Mouse (Mus musculus) lung, adult 2 months (tissue): ENCODE measurements around the gene Ctnna3. TPM values are rescaled to one million over a fixed set of nuclear protein-coding genes. Genes with fewer than 3 reads are reported as not detected.

ENCODE experiments used
- DNase-seq: peaks from one replicate; pipeline ENCODE4 v3.0.0; 2022
- H3K4me1 ChIP-seq: fragments of 200-500 bp; 2 replicates; pipeline ENCODE4 v1.6.1; 2011; ENCODE audit warnings: low read length; ENCODE audit not compliant: control insufficient read depth, insufficient read depth
- H3K4me3 ChIP-seq: fragments of 200-500 bp; replicated peaks from 2 replicates; pipeline ENCODE3; 2011; ENCODE audit warnings: low read depth, mild to moderate bottlenecking, control low read depth, low read length; ENCODE audit errors: extremely low read depth
- CTCF ChIP-seq: fragments of 200-500 bp; IDR thresholded peaks from 2 replicates; pipeline ENCODE4 v1.5.1; 2011; ENCODE audit warnings: mild to moderate bottlenecking, low read length, control low read depth; ENCODE audit not compliant: insufficient read depth
- POLR2A ChIP-seq: fragments of 200-500 bp; IDR thresholded peaks from 2 replicates; pipeline ENCODE4 v1.6.1; 2011; ENCODE audit warnings: low read depth, mild to moderate bottlenecking, control low read depth, low read length, borderline replicate concordance; ENCODE audit errors: extremely low read depth
- WGBS: fragments of 180-500 bp; shearing (Covaris S2); methylation state at CpG from one replicate; pipeline ENCODE4 v1.1.7; 2018; 5-methylcytosine and 5-hydroxymethylcytosine counted together
- polyA plus RNA-seq: library from polyadenylated mRNA; depleted of rRNA; stranded (reverse); fragments of >200 nt; gene quantifications from 2 replicates; pipeline ENCODE4 v1.2.3, GENCODE M21; 2012

The Ctnna3 gene
- polyA plus RNA-seq, 1 experiment = 0.33 TPM

DNA sequence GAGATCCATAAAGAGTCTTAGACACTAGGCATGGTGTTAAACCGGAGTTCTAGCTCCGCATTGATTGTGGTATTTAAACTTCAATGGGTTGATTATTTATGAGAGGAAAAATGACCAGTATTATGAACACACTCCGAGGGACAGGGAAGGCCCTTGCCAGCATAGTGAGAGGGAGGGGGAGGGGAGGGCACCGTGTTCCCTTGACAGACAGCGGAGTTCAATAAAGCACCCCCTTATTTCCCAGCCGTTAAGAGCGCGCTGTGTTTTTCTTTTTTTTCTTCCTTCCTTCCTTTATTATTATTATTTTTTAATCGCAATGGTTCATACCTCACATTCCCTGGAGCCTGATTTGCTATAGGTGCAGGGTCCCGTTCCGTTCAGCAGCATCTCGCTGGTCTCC is 657.6 kb downstream of the Ctnna3 start:
- WGBS = 2% methylated on average over 12 of the region's 12 CpGs
- TF ChIP-seq POLR2A (no peak), CTCF (no peak)
- no peak for DNase-seq
- H3K4me1 ChIP-seq = 0 out of 2 replicates have a peak, but pooled peaks cover 3% of the 10 kb centered on the region
- H3K4me3 ChIP-seq = no peak overlapping the region

DNA sequence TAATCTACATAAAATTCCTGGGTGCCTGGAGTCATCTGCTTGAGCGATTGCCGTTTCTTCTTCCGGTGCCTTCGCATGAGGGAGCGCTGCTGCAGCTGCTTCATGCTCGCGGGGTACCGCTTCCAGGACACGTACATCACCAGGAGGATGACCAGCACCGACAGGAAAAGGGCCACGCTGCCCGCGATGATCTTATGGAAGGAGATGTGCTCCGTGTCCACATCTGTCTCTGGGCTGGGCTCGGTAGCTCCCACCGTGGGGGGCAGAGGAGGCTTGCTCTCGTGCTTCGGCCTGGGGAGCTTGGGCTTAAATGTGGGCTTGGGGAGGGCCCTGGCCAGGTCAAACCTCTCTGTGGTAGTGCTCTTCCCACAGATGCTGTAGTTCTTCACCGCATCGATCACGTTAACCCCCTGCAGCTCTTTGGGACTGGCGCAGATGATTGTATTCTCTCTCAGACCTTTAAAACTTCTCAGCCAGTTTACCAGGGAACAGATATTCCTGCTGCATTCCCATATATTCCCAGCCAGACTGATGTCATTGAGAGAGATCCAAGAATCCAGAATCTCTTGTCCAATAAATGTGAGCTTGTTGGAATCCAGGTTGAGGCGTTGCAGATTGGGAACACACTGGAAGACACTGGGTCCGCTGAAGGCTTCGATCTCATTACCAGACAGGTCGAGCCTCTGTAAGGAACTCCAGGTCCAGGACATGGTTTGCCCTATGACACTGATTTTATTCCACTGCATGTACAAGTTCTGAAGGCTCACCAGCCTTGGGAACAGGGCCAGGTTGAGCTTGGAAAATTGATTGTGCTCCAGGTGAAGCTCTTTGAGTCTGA is 658.3 kb downstream of the Ctnna3 start:
- Histone ChIP-seq H3K4me1 (0 out of 2 replicates have a peak, but pooled peaks cover 3% of the 10 kb centered on the region), H3K4me3 (no peak overlapping the region)
- no peak for DNase-seq
- WGBS = 8% methylated on average over 26 of the region's 26 CpGs
- TF ChIP-seq POLR2A (no peak), CTCF (no peak)

DNA sequence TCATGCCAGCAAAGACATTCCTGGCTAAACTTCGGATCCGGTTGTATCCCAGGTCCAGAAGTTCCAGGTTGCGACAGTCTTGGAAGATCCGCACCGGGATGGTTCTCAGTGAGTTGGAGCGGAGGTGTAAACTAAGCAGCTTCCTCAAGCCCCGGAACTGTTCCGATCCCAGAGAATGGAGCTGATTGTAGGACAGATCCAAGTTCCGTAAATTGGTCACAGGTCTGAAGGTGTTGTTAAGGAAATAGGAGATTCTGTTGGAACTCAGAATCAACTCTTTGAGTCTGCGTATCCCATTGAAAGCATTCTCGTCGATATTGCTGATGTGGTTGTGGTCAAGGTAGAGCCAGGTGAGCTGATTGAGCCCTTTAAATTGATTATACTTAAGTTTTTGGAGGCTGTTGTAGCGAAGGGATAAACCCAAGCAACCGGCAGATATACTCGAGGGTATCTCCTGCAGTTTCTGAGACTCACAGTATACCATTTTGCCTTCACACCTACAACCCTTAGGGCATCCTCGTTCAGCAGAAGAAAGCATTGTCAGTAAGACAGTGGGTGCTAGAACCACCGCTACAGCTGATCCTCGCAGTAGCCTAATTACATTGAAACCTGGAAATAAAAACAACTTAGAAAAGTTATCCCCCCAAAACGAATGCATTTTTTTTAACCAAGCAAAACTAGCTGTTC is 659.0 kb downstream of the Ctnna3 start:
- H3K4me3 ChIP-seq = no peak overlapping the region
- TF ChIP-seq CTCF = no peak
- 32% methylated on average over 19 of the region's 19 CpGs for WGBS

DNA sequence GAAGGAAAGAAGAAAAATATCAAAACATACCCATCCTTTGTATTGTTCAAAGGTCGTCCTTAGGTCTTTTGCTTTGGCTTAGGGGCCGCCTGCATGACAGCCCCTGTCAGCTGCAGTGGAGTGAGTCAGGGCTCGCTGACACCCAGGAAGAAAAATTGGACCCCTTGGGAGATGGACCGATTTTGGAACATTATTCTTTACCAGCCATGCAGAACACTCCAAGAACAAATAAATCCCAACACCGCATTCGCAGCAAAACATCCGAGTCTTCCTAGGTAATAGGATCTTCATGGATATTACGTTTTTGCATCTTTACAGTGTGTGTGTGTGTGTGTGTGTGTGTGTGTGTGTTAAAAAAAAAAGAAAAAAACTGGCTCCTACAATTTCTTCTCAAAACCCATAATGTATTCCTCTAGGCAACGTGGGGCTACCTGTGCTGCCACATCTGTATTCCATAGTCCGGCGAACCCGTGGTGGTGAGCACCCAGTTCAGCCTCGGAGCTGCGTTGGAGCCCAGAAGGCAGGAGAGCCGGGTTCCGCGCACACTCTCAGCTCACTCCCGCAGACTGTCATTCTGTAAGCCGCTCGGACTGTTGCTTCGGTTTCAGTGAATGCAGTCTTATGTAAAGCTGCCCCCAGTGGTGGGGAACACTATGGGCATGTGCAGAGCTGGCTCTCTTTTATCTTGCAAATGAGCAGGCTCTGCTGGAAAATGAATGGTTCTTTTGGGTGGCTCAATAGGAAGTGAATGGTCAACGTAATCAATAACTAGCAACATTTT is 660.0 kb downstream of the Ctnna3 start, which contains the start of gene Lrrtm3:
Gene Lrrtm3 (minus strand): TSS at position 598 of the 781 bp plus-strand sequence.
- 7% methylated on average over 22 of the region's 22 CpGs for WGBS
- no peak for DNase-seq
- TF ChIP-seq CTCF (no peak), POLR2A (no peak)

More for the DNA sequence above, 659.0 kb downstream of the Ctnna3 start:
- 0 out of 2 replicates have a peak, but pooled peaks cover 3% of the 10 kb centered on the region for H3K4me1 ChIP-seq
- no peak for DNase-seq

DNA sequence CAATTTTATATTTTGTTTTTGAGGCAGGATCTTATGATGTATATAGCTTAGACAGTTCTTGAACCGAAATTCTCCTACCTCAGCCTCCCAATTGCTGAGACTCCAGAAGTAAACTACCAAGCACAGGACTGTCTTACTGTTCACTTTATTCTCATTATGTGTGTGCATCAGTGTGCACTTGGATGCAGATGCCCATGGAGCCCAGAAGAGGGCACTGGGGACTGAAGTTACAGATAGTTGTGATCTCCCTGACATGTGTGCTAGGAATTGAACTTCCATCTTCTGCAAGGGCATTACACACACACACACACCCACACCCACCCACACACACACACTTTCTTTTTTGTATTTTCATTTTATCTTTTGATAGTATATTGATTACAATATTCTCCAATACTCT is 666.6 kb downstream of the Ctnna3 start:
- no peak overlapping the region for H3K4me3 ChIP-seq
- no peak for TF ChIP-seq CTCF
- no peak for TF ChIP-seq POLR2A
- no peak for DNase-seq
- WGBS = 98% methylated on average over 1 of the region's 1 CpGs
- no peaks in the 10 kb centered on the region for H3K4me1 ChIP-seq

More for the DNA sequence above, 660.0 kb downstream of the Ctnna3 start, which contains the start of gene Lrrtm3:
- Histone ChIP-seq H3K4me1 (0 out of 2 replicates have a peak, but pooled peaks cover 3% of the 10 kb centered on the region), H3K4me3 (no peak within 1 kb of the TSS)

DNA sequence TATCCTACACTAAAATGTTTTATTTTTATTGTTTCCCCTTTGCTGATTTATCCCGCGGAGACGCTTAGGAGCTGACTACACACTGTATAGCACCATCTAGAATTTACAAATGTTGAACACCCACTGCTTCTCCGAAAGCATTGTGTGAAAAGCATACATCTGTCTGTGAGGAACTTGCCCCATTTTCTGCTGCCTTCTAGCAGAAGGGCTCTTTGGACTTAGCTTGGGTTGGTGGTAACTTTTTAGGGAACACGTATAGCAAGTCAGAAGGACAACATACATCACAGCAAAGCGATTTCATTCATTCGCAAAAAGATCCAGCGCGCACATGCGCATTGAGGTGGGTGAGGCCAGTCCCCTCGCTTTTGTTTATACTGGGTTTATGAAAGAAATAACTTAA is 685.3 kb downstream of the Ctnna3 start:
- H3K4me1 ChIP-seq = no peaks in the 10 kb centered on the region
- no peak for DNase-seq
- WGBS = 94% methylated on average over 11 of the region's 11 CpGs
- no peak overlapping the region for H3K4me3 ChIP-seq
- TF ChIP-seq CTCF = no peak
- TF ChIP-seq POLR2A = no peak

DNA sequence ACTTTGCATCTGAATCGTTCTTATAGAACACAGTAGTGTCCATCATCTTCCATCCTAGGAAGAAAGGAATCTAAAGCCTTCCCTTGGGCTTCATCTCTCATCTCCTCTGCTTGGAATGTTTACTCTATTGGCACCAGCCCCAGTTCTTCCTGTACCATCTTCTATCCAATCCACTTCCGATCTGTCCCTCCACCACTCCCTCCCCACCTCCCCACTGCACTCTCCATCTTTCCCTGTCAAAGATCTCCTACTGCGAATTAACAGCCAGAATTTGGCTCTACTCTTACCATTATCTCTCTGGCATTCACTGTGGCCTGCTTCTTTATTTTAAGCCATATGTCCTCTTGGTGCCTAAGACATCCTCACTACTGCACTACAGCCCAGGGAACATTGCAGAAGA is 688.9 kb downstream of the Ctnna3 start:
- Histone ChIP-seq H3K4me3 (no peak overlapping the region), H3K4me1 (no peaks in the 10 kb centered on the region)
- DNase-seq = no peak
- TF ChIP-seq CTCF (no peak), POLR2A (no peak)
- WGBS = 74% methylated on average over 3 of the region's 3 CpGs

DNA sequence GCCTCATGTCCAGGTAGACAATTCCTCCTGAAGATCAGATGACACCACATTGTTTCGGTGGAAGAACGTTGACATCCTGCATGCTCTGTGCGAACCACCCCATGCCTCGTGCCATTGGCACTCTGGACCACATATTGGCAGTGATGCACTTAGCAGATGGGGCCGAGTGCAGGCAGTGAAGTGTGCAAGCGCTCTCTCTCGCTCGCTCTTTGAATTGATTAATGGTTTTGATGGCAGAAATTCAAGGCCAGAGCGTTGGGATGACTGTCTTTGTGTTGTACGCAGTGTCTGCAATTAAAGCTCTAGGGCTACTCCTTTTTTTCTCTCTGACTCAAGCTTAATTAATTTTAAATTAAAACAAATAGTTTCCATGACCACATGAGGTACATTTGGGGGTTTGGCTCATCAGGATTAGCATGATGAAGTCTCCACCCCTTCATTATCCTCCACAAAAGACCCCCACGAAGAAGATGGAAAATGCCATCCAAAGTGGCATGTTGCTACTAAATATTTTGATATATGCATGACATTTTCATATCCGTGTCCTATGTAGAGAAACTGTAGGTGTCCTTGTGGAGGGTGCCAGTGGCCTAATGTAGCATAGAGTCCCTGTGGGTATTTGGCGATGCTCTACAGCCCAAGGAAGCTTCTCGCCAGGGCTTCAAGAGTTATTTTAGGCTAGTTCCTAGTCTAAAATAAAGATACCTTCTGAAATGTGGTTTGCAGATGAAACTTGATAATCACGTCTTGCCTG is 700.7 kb downstream of the Ctnna3 start:
- TF ChIP-seq CTCF (no peak), POLR2A (no peak)
- DNase-seq = no peak
- no peaks in the 10 kb centered on the region for H3K4me1 ChIP-seq
- H3K4me3 ChIP-seq = no peak overlapping the region
- 84% methylated on average over 15 of the region's 15 CpGs for WGBS

DNA sequence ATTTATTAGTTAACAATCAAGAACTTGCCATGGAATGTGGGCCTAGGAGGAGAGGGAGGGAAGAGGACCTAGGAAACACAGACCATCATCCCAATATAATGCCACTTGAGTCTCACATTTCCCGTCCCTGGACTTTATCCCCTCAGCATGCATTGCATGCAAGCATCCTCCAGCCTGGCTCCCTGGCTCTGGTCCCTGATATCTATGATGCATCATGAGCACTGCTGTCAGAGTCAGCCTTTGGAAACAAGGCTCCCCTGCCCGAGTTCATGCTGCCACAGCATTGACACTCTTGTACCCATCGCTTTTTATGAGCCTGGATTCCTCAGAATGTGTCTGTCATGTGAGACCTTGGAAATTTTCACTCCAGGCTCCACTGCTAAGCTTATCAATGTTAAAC is 703.6 kb downstream of the Ctnna3 start:
- 64% methylated on average over 3 of the region's 3 CpGs for WGBS
- no peak overlapping the region for H3K4me3 ChIP-seq
- TF ChIP-seq CTCF = no peak
- TF ChIP-seq POLR2A = no peak

DNA sequence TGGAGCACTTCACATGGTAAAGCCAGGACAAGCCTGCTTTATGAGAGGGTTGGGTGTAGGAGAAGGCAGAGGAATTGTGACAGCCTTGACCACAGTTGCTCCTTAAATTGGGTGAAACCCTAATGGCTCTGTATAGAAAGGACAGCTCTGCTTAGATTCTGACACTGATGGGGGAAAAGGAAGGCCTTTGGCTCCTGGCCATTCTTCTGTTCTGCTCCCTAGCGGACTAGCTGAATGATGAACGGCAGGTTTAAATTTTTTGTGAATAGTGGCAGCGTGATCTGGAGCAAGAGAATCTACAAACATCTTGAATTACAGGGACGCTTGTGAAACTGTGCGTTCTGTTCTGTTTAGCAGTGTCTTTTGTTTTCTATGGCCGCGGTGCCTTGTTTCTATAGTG is 705.6 kb downstream of the Ctnna3 start:
- no peaks in the 10 kb centered on the region for H3K4me1 ChIP-seq
- 73% methylated on average over 7 of the region's 7 CpGs for WGBS
- no peak for DNase-seq
- H3K4me3 ChIP-seq = no peak overlapping the region
- no peak for TF ChIP-seq POLR2A
- TF ChIP-seq CTCF = no peak

More for the DNA sequence above, 703.6 kb downstream of the Ctnna3 start:
- no peak for DNase-seq
- no peaks in the 10 kb centered on the region for H3K4me1 ChIP-seq
